Mouse (Mus musculus) cerebellum, postnatal 4 days (tissue): Measurements from ENCODE around the gene Olfr1030.
"Not testable (repeated sequence)": the region's sequence is repeated elsewhere in the genome, so short reads cannot be mapped to it uniquely, and the experiment has no call there.

ENCODE experiments used
- DNase-seq, 2 experiments: peaks; one replicate each; pipeline ENCODE4 v3.0.0; 2022; ENCODE audit warnings: low spot score in 2 of 2, mixed read lengths in 1 of 2

Olfr1030 gene

GRCm38 (mm10) chr2:85978976-85979375, at the start of gene Olfr1030:
TSS of gene Olfr1030 (plus strand) at chr2:85979276.
- DNase-seq = no peak

- DNase-seq = no peak
These were observed 28.9 kb upstream of the Olfr1030 start, which contains the start of gene Olfr1028 for GRCm38 (mm10) chr2:85950137-85950536. TSS of gene Olfr1028 (plus strand) at chr2:85950437.

DNA sequence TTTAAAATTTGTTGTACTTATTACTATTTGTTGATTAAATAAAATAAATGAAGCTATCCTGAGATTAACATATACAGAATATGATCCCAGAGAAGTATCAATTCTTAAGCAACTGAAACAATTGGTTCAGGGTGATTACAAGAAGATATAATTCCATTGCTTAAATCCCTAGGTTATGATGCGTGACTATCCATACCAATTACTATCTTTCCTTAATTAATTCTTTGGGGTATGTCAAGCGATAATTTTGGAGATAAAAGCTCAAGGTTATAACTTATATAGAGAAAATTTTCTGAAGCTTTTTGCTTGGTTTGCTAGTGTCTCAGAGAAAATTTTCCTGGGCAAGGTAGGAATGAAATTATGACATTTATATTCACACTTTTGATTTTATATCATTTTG, 5.5 kb upstream of the Olfr1030 start, which contains the start of gene Olfr1029:
TSS of gene Olfr1029 (plus strand) at position 301 of the 400 bp plus-strand sequence.
- DNase-seq = no peak

DNA sequence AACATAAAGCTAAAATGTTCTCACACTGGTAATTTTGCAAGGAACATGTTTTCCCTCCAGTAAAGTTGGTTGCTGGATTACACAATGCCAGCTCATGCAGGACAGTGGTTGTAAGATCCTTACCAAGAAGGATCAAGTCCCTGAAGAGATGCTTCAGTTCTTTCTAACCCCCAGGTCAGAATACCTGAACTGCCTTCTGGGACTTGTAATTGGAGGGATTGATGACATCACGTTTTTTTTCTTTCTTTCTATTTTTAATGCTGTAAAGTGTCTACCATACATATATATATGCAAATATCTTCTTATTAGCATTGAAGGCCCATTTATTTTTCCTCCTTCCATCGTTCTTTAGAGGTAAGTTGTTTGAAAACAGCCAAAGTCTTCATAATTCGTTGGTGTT, 10.9 kb downstream of the Olfr1030 start, which contains the start of gene Olfr1031:
TSS of gene Olfr1031 (plus strand) at position 301 of the 400 bp plus-strand sequence.
- DNase-seq = no peak

DNA sequence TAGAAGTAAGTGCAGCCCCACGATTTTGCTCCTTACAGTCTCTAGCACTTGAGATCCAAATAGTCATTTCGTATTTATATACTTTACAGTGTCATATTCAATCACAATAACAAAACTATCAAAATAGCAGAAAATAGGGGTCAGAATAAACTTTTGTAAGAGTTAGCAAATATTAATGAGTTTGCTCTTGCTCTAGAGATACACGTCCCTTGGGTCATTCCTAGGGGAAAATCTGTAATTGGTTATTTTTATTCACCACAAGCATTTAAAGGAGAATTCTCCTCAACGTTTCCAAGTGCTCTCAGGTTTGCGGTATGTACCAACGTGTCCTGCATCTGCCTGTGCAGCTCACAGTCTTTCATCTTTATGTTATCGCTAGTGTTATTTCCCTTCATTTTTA, 26.2 kb downstream of the Olfr1030 start, which contains the start of gene Olfr1032:
TSS of gene Olfr1032 (plus strand) at position 301 of the 400 bp plus-strand sequence.
- no peak for DNase-seq

- DNase-seq = not testable (repeated sequence)
These were observed 41.3 kb downstream of the Olfr1030 start, which contains the start of gene Olfr1033 for GRCm38 (mm10) chr2:86020406-86020805. TSS of gene Olfr1033 (plus strand) at chr2:86020633.

DNA sequence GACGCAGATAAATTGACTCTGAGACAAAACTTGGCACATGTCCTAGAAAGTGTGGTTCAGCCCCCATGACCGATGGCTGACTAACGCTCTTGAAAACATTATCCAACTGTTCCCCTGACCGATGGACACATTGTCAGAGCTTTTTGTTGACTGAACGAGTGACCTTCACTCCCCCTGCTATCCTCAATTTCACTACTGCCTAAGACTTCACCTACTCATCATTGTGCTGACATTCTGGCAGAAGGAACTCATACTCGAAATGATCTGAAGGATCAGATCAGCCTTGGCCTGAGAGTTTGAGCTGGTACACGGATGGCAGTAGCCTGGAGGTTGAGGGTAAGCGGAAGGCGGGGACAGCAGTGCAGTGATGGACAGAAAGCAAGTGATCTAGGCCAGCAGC, 42.4 kb downstream of the Olfr1030 start:
- not testable (repeated sequence) for DNase-seq
